Mouse (Mus musculus): Measurements from ENCODE around the gene Cdk14. TPM values are rescaled to one million over a fixed set of nuclear protein-coding genes. Genes with fewer than 3 reads are reported as not detected.

Cdk14 gene
- polyA plus RNA-seq, 2 experiments, result 14.5 to 27.6 TPM

- H3K36me3 ChIP-seq (ENCODE audit: control insufficient read depth, insufficient read depth, low read length), result no peaks in the 10 kb centered on the region
- no peaks in the 10 kb centered on the region for H3K9me3 ChIP-seq (ENCODE audit: control insufficient read depth, low read length)
- no peaks in the 10 kb centered on the region for H3K4me1 ChIP-seq (ENCODE audit: control insufficient read depth, insufficient read depth, low read length)
- DNase-seq (ENCODE audit: low spot score) (no peak), ATAC-seq (ENCODE audit: low FRiP score, low read depth) (no peak)
- no peak overlapping the region for H3K9ac ChIP-seq (ENCODE audit: low read depth, low read length, severe bottlenecking)
- H3K27ac ChIP-seq (replicated peaks; ENCODE audit: low read depth, low read length), result no peak overlapping the region
- no peak for TF ChIP-seq POLR2A (IDR thresholded peaks at IDR 0.05; ENCODE audit: borderline replicate concordance, extremely low read depth, insufficient read depth, insufficient read length)
- H3K27me3 ChIP-seq (ENCODE audit: control insufficient read depth, insufficient read depth, low read length), result no peaks in the 10 kb centered on the region
- no peak overlapping the region for H3K4me2 ChIP-seq (replicated peaks; ENCODE audit: low read depth, low read length, severe bottlenecking)
- no peak overlapping the region for H3K4me3 ChIP-seq (replicated peaks; ENCODE audit: low read length)
- WGBS, result 62% methylated on average over 1 of the region's 1 CpGs
These were observed 119.8 kb downstream of the Cdk14 start for GRCm38 (mm10) chr5:5300290-5300689.

DNA sequence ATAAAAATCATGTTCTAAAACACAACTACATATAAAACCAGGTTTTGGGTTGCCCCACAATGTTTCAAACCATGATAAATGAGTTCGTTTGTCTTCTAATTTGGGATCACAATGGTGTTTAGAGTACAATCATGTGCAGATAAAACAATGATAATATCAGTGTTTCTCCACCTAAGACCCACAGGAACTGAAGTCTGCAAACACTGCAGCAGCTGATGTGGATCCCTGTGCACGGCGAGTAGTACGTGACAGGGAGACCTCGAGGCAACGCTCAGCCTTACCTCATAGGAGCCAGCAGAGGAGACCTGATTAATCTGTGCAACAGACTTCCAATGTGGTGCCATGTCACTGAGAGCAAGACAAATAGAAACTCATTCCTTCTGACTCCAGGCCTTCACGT, 122.9 kb downstream of the Cdk14 start:
- Histone ChIP-seq H3K9ac (ENCODE audit: low read depth, low read length, severe bottlenecking) (no peak overlapping the region), H3K4me3 (replicated peaks; ENCODE audit: low read length) (no peak overlapping the region), H3K27me3 (ENCODE audit: control insufficient read depth, insufficient read depth, low read length) (no peaks in the 10 kb centered on the region), H3K9me3 (ENCODE audit: control insufficient read depth, low read length) (no peaks in the 10 kb centered on the region), H3K27ac (replicated peaks; ENCODE audit: low read depth, low read length) (no peak overlapping the region), H3K36me3 (ENCODE audit: control insufficient read depth, insufficient read depth, low read length) (no peaks in the 10 kb centered on the region), H3K4me2 (replicated peaks; ENCODE audit: low read depth, low read length, severe bottlenecking) (no peak overlapping the region), H3K4me1 (ENCODE audit: control insufficient read depth, insufficient read depth, low read length) (no peaks in the 10 kb centered on the region)
- DNase-seq (ENCODE audit: low spot score) (no peak), ATAC-seq (ENCODE audit: low FRiP score, low read depth) (no peak)
- TF ChIP-seq POLR2A (IDR thresholded peaks at IDR 0.05; ENCODE audit: borderline replicate concordance, extremely low read depth, insufficient read depth, insufficient read length), result no peak
- 88% methylated on average over 7 of the region's 7 CpGs for WGBS

DNA sequence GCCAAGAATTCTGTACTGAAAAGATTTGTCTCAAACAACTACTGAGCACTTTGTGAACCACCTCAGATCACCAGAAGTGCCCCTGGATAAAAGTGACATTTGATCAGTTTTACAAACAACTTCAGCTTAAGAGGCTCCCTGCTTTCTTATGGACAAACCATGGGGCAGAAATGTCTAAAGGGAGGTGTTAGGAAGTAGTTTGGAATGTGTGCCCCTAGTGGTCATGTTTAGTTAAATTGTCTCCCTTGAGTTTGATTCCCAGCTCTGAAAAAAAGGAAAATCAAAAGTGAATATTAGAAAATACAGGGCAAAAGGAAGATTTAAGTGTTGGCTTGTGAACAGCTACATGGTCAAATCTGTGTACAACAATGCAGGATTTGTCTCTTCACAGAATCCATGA, 123.3 kb downstream of the Cdk14 start:
- ATAC-seq (ENCODE audit: low FRiP score, low read depth) (no peak), DNase-seq (ENCODE audit: low spot score) (no peak)
- Histone ChIP-seq H3K9ac (ENCODE audit: low read depth, low read length, severe bottlenecking) (no peak overlapping the region), H3K4me2 (replicated peaks; ENCODE audit: low read depth, low read length, severe bottlenecking) (no peak overlapping the region), H3K36me3 (ENCODE audit: control insufficient read depth, insufficient read depth, low read length) (no peaks in the 10 kb centered on the region), H3K4me3 (replicated peaks; ENCODE audit: low read length) (no peak overlapping the region), H3K27me3 (ENCODE audit: control insufficient read depth, insufficient read depth, low read length) (no peaks in the 10 kb centered on the region), H3K9me3 (ENCODE audit: control insufficient read depth, low read length) (no peaks in the 10 kb centered on the region), H3K27ac (replicated peaks; ENCODE audit: low read depth, low read length) (no peak overlapping the region), H3K4me1 (ENCODE audit: control insufficient read depth, insufficient read depth, low read length) (no peaks in the 10 kb centered on the region)
- no peak for TF ChIP-seq POLR2A (IDR thresholded peaks at IDR 0.05; ENCODE audit: borderline replicate concordance, extremely low read depth, insufficient read depth, insufficient read length)

DNA sequence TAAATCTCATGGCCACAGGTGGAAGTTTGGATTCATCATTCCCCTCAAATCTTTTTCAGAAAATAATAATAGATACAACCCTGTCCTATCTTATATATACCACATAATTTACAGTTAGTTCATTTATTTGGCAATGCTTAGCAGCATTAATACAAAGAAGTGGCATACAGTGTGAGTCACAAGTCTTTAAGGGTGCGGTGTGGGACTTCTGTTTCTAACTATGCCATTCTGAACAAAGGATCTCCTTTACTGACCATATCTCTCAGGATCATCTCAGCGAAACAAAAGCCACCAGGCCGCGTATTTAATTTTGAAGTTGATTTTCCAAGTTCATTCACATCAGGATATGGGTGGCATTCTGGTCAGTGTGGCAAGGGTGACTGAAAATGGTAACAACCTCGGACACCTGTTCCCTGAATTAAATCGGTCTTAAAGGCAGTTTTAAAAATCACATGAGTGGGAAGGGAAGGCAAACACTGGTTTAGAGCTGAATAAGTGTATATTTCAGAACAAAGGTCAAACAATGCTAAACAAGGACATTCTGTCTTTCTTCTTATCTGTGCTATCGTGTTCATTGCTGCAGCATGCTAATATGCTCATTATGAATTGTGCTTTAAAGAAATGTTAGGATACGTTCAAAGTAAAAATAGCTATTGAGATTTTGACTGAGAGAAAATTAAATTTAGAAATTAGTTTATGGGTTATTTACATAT, 127.1 kb downstream of the Cdk14 start:
- ATAC-seq (ENCODE audit: low FRiP score, low read depth), result no peak
- TF ChIP-seq POLR2A (IDR thresholded peaks at IDR 0.05; ENCODE audit: borderline replicate concordance, extremely low read depth, insufficient read depth, insufficient read length), result no peak
- Histone ChIP-seq H3K9ac (ENCODE audit: low read depth, low read length, severe bottlenecking) (no peak overlapping the region), H3K27ac (replicated peaks; ENCODE audit: low read depth, low read length) (no peak overlapping the region), H3K4me2 (replicated peaks; ENCODE audit: low read depth, low read length, severe bottlenecking) (no peak overlapping the region), H3K36me3 (ENCODE audit: control insufficient read depth, insufficient read depth, low read length) (no peaks in the 10 kb centered on the region), H3K4me1 (ENCODE audit: control insufficient read depth, insufficient read depth, low read length) (peaks cover 7% of the 10 kb centered on the region; the same call in 1 of the 2 replicates), H3K4me3 (replicated peaks; ENCODE audit: low read length) (no peak overlapping the region), H3K9me3 (ENCODE audit: control insufficient read depth, low read length) (no peaks in the 10 kb centered on the region), H3K27me3 (ENCODE audit: control insufficient read depth, insufficient read depth, low read length) (no peaks in the 10 kb centered on the region)
- 90% methylated on average over 8 of the region's 8 CpGs for WGBS
- no peak for DNase-seq (ENCODE audit: low spot score)

DNA sequence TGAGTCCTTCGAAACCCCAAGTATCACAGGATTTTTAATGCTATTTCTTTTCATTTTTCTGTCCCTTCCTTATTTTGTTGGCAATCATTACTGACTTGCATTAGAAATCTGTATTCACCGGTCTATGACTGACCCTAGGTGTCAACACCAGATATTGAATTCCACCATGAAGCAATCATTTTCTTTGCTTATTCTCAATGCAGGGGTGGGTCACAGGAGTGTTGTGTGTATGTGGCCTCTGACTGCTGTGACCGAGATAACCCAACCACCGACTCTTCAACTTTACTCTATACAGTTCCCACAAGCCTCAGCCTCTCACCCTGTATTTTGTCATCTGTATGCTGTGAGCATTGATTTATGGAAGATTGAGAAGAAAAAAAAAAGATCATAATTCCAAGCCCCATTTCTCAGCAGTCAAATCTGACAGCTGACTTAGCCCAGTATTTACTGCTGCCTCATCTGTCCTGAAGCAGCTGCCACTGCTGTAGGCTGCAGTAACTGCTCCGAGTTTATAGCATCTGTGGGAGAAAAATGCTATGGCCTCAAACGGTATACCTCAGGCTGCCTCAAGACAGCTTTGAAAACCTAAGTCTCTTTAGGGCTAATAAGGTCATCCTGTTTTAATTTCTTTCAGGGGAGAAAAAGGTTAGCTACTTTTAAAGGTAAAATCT, 128.7 kb downstream of the Cdk14 start:
- Histone ChIP-seq H3K4me3 (replicated peaks; ENCODE audit: low read length) (no peak overlapping the region), H3K4me2 (replicated peaks; ENCODE audit: low read depth, low read length, severe bottlenecking) (no peak overlapping the region), H3K4me1 (ENCODE audit: control insufficient read depth, insufficient read depth, low read length) (peaks cover 7% of the 10 kb centered on the region; the same call in 1 of the 2 replicates), H3K9ac (ENCODE audit: low read depth, low read length, severe bottlenecking) (no peak overlapping the region), H3K27ac (replicated peaks; ENCODE audit: low read depth, low read length) (no peak overlapping the region), H3K36me3 (ENCODE audit: control insufficient read depth, insufficient read depth, low read length) (no peaks in the 10 kb centered on the region), H3K9me3 (ENCODE audit: control insufficient read depth, low read length) (no peaks in the 10 kb centered on the region), H3K27me3 (ENCODE audit: control insufficient read depth, insufficient read depth, low read length) (no peaks in the 10 kb centered on the region)
- DNase-seq (ENCODE audit: low spot score) (no peak), ATAC-seq (ENCODE audit: low FRiP score, low read depth) (peak; percentile 50; the same call in 1 of the 2 replicates)
- no peak for TF ChIP-seq POLR2A (IDR thresholded peaks at IDR 0.05; ENCODE audit: borderline replicate concordance, extremely low read depth, insufficient read depth, insufficient read length)
- 50% methylated on average over 6 of the region's 6 CpGs for WGBS

Data from limb, embryonic 14.5 days (tissue).